Mouse (Mus musculus): Measurements from ENCODE around the gene Rpl7a. TPM values are rescaled to one million over a fixed set of nuclear protein-coding genes. Genes with fewer than 3 reads are reported as not detected.

Gene Rpl7a
- total and polyA plus RNA-seq, 3 experiments, result 1,142 to 3,395 (median 3,077) TPM

DNA sequence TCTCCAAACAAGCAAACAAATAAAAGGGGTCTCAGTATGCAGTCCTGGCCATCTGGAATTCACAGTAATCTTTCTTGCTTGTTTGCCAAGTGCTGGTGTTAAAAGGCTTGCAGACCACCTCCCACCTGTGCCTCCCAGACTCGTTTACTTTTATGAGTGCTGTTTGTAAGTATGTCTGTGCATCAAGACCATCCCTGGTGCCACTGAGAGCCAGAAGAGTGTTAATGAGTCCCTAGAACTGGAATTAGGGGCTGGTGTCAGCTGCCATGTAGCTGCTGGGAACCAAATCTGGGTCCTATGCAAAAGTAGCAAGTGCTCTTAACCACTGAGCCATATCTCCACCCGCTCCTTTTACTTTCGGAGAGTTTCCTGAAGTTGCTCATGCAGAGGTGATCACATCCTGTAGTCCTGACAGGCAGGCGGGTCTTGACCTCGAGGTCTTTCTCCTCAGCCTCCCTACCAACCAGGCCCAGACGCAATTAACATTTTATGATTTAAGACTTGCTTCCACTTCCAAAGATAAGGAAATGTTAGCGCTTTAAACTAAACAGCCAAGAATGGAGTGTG is 8.6 kb upstream of the Rpl7a start:
- Histone ChIP-seq H3K79me2 (replicated peaks; ENCODE audit: control insufficient read depth, extremely low read depth, insufficient read depth, poor library complexity, severe bottlenecking) (peaks cover 34% of the 10 kb centered on the region), H3K4me1 (ENCODE audit: control insufficient read depth in 1 of 2, insufficient read depth in 2 of 2) (peaks cover 6 to 46% of the 10 kb centered on the region in 2 experiments), H3K9me3 (replicated peaks; ENCODE audit: low read length) (no peaks in the 10 kb centered on the region), H3K4me2 (ENCODE audit: insufficient read depth, low read depth, poor library complexity, severe bottlenecking) (peak overlapping the region; percentile 48), H3K27me3 (replicated peaks) (no peaks in the 10 kb centered on the region), H3K36me3 (replicated peaks in 1 of 2; ENCODE audit: control insufficient read depth in 1 of 2, insufficient read depth in 1 of 2, low read length in 1 of 2) (peaks cover 47 to 79% of the 10 kb centered on the region in 2 experiments), H3K9ac (ENCODE audit: insufficient read depth, low read depth) (peak overlapping the region; percentile 95), H3K27ac (ENCODE audit: insufficient read depth, low read depth) (peak overlapping the region; percentile 63; the same call in 1 of the 2 replicates), H3K4me3 (replicated peaks in 1 of 3; ENCODE audit: low read depth in 2 of 3, low read length in 2 of 3, poor library complexity in 1 of 3) (peak overlapping the region; percentile 75 to 97 (median 76))
- TF ChIP-seq MEF2A (IDR thresholded peaks at IDR 0.05; ENCODE audit: borderline replicate concordance, low read depth, low read length), result no peak
- no peak for TF ChIP-seq MYC (IDR thresholded peaks at IDR 0.05; ENCODE audit: low read depth, low read length)
- no peak for TF ChIP-seq TBP (conservative IDR thresholded peaks at IDR 0.05; ENCODE audit: low read depth, low read length)
- 0 out of 2 replicates have a peak, but pooled peaks have one; percentile 35 for TF ChIP-seq CHD1 (IDR thresholded peaks at IDR 0.05; ENCODE audit: low read depth, low read length)
- TF ChIP-seq CTCF (conservative IDR thresholded peaks at IDR 0.05 in 1 of 2, IDR thresholded peaks at IDR 0.05 in 1 of 2; ENCODE audit: low read depth in 2 of 2, low read length in 2 of 2), result no peak
- DNase-seq (ENCODE audit: extremely low read depth), result peak; percentile 50
- in situ Hi-C loops (cut with MboI; ENCODE audit: low pct_ligation_motif_present, low pct_unique_long_range_greater_than_20kb, low sequenced_read_pairs), result no loop called here
- dilution Hi-C loops (cut with MboI; ENCODE audit: extremely low pct_ligation_motif_present, extremely low pct_unique_long_range_greater_than_20kb, low sequenced_read_pairs), result no loop called here

DNA sequence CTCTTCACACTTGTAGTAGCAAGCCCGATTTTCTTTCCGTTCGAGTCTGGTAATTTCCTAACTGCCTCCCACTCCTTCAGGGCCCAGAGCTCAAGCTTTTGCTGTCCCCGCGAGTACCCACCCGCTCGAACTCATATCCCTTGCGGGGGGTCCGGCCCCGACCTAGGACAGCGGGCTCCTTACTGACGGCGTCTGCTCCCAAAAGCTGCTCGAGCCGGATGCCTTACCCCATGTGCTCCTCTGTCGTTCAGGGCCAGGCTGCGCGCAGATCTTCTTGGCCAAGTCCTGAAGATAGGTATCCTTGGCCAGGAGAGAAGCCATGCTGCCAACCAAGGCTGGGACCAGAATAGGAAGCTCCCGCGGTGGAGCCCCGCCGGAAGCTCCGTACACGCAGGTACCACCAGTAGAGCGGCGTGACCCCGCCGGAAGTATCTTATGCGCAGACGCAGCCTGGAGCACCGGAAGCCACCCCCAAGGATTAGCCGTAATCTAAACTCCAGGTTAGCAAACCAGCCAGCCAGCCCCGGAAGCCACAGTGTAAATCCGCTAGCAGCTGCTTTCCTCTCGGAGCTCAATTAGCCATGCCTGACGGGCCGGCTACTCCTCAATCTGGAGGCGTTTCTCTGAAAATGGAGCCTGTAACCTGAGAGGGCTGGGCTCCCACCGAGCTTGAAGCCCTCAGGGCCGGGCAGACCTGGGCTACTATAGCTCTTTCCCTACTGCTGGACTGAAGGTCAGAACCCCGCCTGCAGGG is 7.9 kb upstream of the Rpl7a start, which contains the start of gene Surf6:
Gene Surf6, minus strand, starts transcription at position 413 of the 754 bp plus-strand sequence.
- peaks cover 35% of the 10 kb centered on the region for H3K79me2 ChIP-seq (replicated peaks; ENCODE audit: control insufficient read depth, extremely low read depth, insufficient read depth, poor library complexity, severe bottlenecking)
- H3K27me3 ChIP-seq (replicated peaks), result no peaks in the 10 kb centered on the region
- H3K4me1 ChIP-seq (ENCODE audit: control insufficient read depth in 1 of 2, insufficient read depth in 2 of 2), result peaks cover 9 to 52% of the 10 kb centered on the region in 2 experiments
- peak within 1 kb of the TSS; percentile 95 for H3K9ac ChIP-seq (ENCODE audit: insufficient read depth, low read depth)
- H3K36me3 ChIP-seq (replicated peaks in 1 of 2; ENCODE audit: control insufficient read depth in 1 of 2, insufficient read depth in 1 of 2, low read length in 1 of 2), result peaks cover 45 to 79% of the 10 kb centered on the region in 2 experiments
- no peaks in the 10 kb centered on the region for H3K9me3 ChIP-seq (replicated peaks; ENCODE audit: low read length)
- H3K4me3 ChIP-seq (replicated peaks in 1 of 3; ENCODE audit: low read depth in 2 of 3, low read length in 2 of 3, poor library complexity in 1 of 3), result peak within 1 kb of the TSS; percentile 76 to 97 (median 76)
- peak within 1 kb of the TSS; percentile 88 for H3K27ac ChIP-seq (ENCODE audit: insufficient read depth, low read depth)
- in situ Hi-C loops (cut with MboI; ENCODE audit: low pct_ligation_motif_present, low pct_unique_long_range_greater_than_20kb, low sequenced_read_pairs), result no loop called here
- dilution Hi-C loops (cut with MboI; ENCODE audit: extremely low pct_ligation_motif_present, extremely low pct_unique_long_range_greater_than_20kb, low sequenced_read_pairs), result no loop called here
- DNase-seq (ENCODE audit: extremely low read depth), result peak; percentile 98
- H3K4me2 ChIP-seq (ENCODE audit: insufficient read depth, low read depth, poor library complexity, severe bottlenecking), result peak within 1 kb of the TSS; percentile 71
- TF ChIP-seq CHD1 (IDR thresholded peaks at IDR 0.05; ENCODE audit: low read depth, low read length) (no peak), JUND (conservative IDR thresholded peaks at IDR 0.05; ENCODE audit: low read depth, low read length) (no peak), MAX (IDR thresholded peaks at IDR 0.05; ENCODE audit: low read length) (peak; percentile 81), MYC (IDR thresholded peaks at IDR 0.05; ENCODE audit: low read depth, low read length) (peak; percentile 94), MEF2A (IDR thresholded peaks at IDR 0.05; ENCODE audit: borderline replicate concordance, low read depth, low read length) (peak; percentile 86), MAZ (IDR thresholded peaks at IDR 0.05; ENCODE audit: low read depth, low read length) (peak; percentile 83), ELF1 (IDR thresholded peaks at IDR 0.05; ENCODE audit: low read depth, low read length) (peak; percentile 98), NELFE (IDR thresholded peaks at IDR 0.05; ENCODE audit: low read depth, low read length) (peak; percentile 93), EP300 (IDR thresholded peaks at IDR 0.05; ENCODE audit: low read length) (no peak), USF1 (IDR thresholded peaks at IDR 0.05; ENCODE audit: low read depth, low read length) (peak; percentile 8; the same call in 1 of the 2 replicates), IRF4 (IDR thresholded peaks at IDR 0.05; ENCODE audit: low read depth, low read length) (peak; percentile 65; the same call in 1 of the 2 replicates), GABPA (IDR thresholded peaks at IDR 0.05; ENCODE audit: insufficient replicate concordance, low read depth, low read length) (no peak; the same call in 1 of the 2 replicates), RAD21 (IDR thresholded peaks at IDR 0.05; ENCODE audit: low read depth, low read length) (no peak), ZKSCAN1 (IDR thresholded peaks at IDR 0.05; ENCODE audit: borderline replicate concordance, low read depth, low read length) (no peak), ZC3H11A (IDR thresholded peaks at IDR 0.05; ENCODE audit: low read depth, low read length) (no peak), HCFC1 (IDR thresholded peaks at IDR 0.05; ENCODE audit: low read depth, low read length) (peak; percentile 91), NRF1 (IDR thresholded peaks at IDR 0.05; ENCODE audit: low read depth, low read length) (peak; percentile 93), JUN (IDR thresholded peaks at IDR 0.05; ENCODE audit: insufficient read depth, low read depth, low read length) (no peak), CHD2 (IDR thresholded peaks at IDR 0.05; ENCODE audit: low read length) (no peak), ZNF384 (IDR thresholded peaks at IDR 0.05; ENCODE audit: low read depth, low read length) (no peak), SIN3A (IDR thresholded peaks at IDR 0.05; ENCODE audit: low read length) (peak; percentile 99), BHLHE40 (IDR thresholded peaks at IDR 0.05; ENCODE audit: low read depth, low read length) (peak; percentile 43; the same call in 1 of the 2 replicates), E2F4 (IDR thresholded peaks at IDR 0.05; ENCODE audit: insufficient replicate concordance, low read depth, low read length) (0 out of 2 replicates have a peak, but pooled peaks have one; percentile 41), MAFK (IDR thresholded peaks at IDR 0.05; ENCODE audit: insufficient replicate concordance, low read length) (no peak), USF2 (conservative IDR thresholded peaks at IDR 0.05; ENCODE audit: low read depth, low read length) (no peak), POLR2AphosphoS2 (IDR thresholded peaks at IDR 0.05; ENCODE audit: low read depth, low read length) (peak; percentile 85), TCF12 (IDR thresholded peaks at IDR 0.05; ENCODE audit: low read depth, low read length) (peak; percentile 87)
